Mouse (Mus musculus) v-Abl transformed pro-B cells (cell line): ENCODE data around the gene Pla2g4c.

Experiments used
- in situ Hi-C, 2 experiments: fragments of 400-800 bp; cut with MboI; formaldehyde crosslinking; loops; one replicate each; pipeline ENCODE4 v1.15.1; 2025; ENCODE audit not compliant: unreplicated experiment in 2 of 2

Gene Pla2g4c

GRCm38 (mm10) chr7:13324316-13324715 lies at the start of gene Pla2g4c:
Gene Pla2g4c, plus strand, starts transcription at chr7:13324655.
- in situ Hi-C loops, result loop anchor here in 1 of 2 experiments (25.0 kb wide), 1 partner anchor 812 kb away; the partner anchor contains the start of gene 2900092C05Rik

GRCm38 (mm10) chr7:13277081-13277480 lies 47.4 kb upstream of the Pla2g4c start, which contains the start of gene Lig1:
Gene Lig1, plus strand, starts transcription at chr7:13277283.
- in situ Hi-C loops, result loop anchor here (10.0 kb wide), 2 partner anchors 202 to 222 kb away; partner anchors contain the start of gene Mzf1 (in 1 of the 2)

- in situ Hi-C loops, result loop anchor here (10.0 kb wide), 2 partner anchors 203 to 223 kb away; partner anchors contain the start of gene Mzf1 (in 1 of the 2)
Measured at GRCm38 (mm10) chr7:13277833-13278232, 46.6 kb upstream of the Pla2g4c start.

- in situ Hi-C loops, result loop anchor here (10.0 kb wide), 2 partner anchors 204 to 224 kb away; partner anchors contain the start of gene Mzf1 (in 1 of the 2)
Measured at GRCm38 (mm10) chr7:13278308-13278891, 46.1 kb upstream of the Pla2g4c start, which contains the start of gene Zswim9. Gene Zswim9, minus strand, starts transcription at chr7:13278721.

GRCm38 (mm10) chr7:13278957-13279356 lies 45.5 kb upstream of the Pla2g4c start:
- in situ Hi-C loops, result loop anchor here (10.0 kb wide), 2 partner anchors 204 to 224 kb away; partner anchors contain the start of gene Mzf1 (in 1 of the 2)

- in situ Hi-C loops, result loop anchor here (5.0 to 10.0 kb wide), 4 partner anchors 224 to 1036 kb away; no protein-coding TSS in a partner anchor
Measured at GRCm38 (mm10) chr7:13288621-13289020, 35.8 kb upstream of the Pla2g4c start.

GRCm38 (mm10) chr7:13290041-13290675 lies 34.3 kb upstream of the Pla2g4c start:
- in situ Hi-C loops, result no loop called here

GRCm38 (mm10) chr7:13291370-13291769 lies 33.1 kb upstream of the Pla2g4c start:
- in situ Hi-C loops, result no loop called here

- in situ Hi-C loops, result no loop called here
Measured at GRCm38 (mm10) chr7:13293878-13294855, 30.3 kb upstream of the Pla2g4c start.

- in situ Hi-C loops, result no loop called here
Measured at GRCm38 (mm10) chr7:13295256-13295655, 29.2 kb upstream of the Pla2g4c start.

- in situ Hi-C loops, result no loop called here
Measured at GRCm38 (mm10) chr7:13297636-13298035, 26.8 kb upstream of the Pla2g4c start.

GRCm38 (mm10) chr7:13298821-13299220 lies 25.6 kb upstream of the Pla2g4c start:
- in situ Hi-C loops, result no loop called here

GRCm38 (mm10) chr7:13301643-13302042 lies 22.8 kb upstream of the Pla2g4c start:
- in situ Hi-C loops, result loop anchor here in 1 of 2 experiments (25.0 kb wide), 1 partner anchor 789 kb away; the partner anchor contains the start of gene 2900092C05Rik

- in situ Hi-C loops, result loop anchor here in 1 of 2 experiments (25.0 kb wide), 1 partner anchor 790 kb away; the partner anchor contains the start of gene 2900092C05Rik
Measured at GRCm38 (mm10) chr7:13302780-13303179, 21.7 kb upstream of the Pla2g4c start.

GRCm38 (mm10) chr7:13303372-13303771 lies 21.1 kb upstream of the Pla2g4c start:
- in situ Hi-C loops, result loop anchor here in 1 of 2 experiments (25.0 kb wide), 1 partner anchor 791 kb away; the partner anchor contains the start of gene 2900092C05Rik

- in situ Hi-C loops, result loop anchor here in 1 of 2 experiments (25.0 kb wide), 1 partner anchor 797 kb away; the partner anchor contains the start of gene 2900092C05Rik
Measured at GRCm38 (mm10) chr7:13309407-13309806, 15.0 kb upstream of the Pla2g4c start.

GRCm38 (mm10) chr7:13310493-13311199 lies 13.8 kb upstream of the Pla2g4c start:
- in situ Hi-C loops, result loop anchor here in 1 of 2 experiments (25.0 kb wide), 1 partner anchor 798 kb away; the partner anchor contains the start of gene 2900092C05Rik

GRCm38 (mm10) chr7:13311401-13311800 lies 13.1 kb upstream of the Pla2g4c start:
- in situ Hi-C loops, result loop anchor here in 1 of 2 experiments (25.0 kb wide), 1 partner anchor 799 kb away; the partner anchor contains the start of gene 2900092C05Rik

- in situ Hi-C loops, result loop anchor here in 1 of 2 experiments (25.0 kb wide), 1 partner anchor 802 kb away; the partner anchor contains the start of gene 2900092C05Rik
Measured at GRCm38 (mm10) chr7:13314095-13314597, 10.3 kb upstream of the Pla2g4c start.
